Mouse (Mus musculus) embryonic stem cell, embryonic (primary cell): ENCODE measurements around the gene Sco2.

ENCODE experiments used
- CTCF ChIA-PET, 4 experiments: fragments of 300-600 bp in 2 of 4; fragments of 350-600 bp in 2 of 4; sonication (Branson Sonifier 250); formaldehyde crosslinking; loops; one replicate each; lab custom pipeline; 2022; ENCODE audit warnings: inconsistent platforms in 2 of 4; lab: Charles Lee
- POLR2A ChIA-PET, 4 experiments: fragments of 300-600 bp in 2 of 4; fragments of 350-600 bp in 2 of 4; sonication (Branson Sonifier 250); formaldehyde crosslinking; loops; one replicate each; lab custom pipeline; 2022; ENCODE audit warnings: antibody characterized with exemption in 4 of 4, inconsistent platforms in 1 of 4; lab: Charles Lee

Gene Sco2

DNA sequence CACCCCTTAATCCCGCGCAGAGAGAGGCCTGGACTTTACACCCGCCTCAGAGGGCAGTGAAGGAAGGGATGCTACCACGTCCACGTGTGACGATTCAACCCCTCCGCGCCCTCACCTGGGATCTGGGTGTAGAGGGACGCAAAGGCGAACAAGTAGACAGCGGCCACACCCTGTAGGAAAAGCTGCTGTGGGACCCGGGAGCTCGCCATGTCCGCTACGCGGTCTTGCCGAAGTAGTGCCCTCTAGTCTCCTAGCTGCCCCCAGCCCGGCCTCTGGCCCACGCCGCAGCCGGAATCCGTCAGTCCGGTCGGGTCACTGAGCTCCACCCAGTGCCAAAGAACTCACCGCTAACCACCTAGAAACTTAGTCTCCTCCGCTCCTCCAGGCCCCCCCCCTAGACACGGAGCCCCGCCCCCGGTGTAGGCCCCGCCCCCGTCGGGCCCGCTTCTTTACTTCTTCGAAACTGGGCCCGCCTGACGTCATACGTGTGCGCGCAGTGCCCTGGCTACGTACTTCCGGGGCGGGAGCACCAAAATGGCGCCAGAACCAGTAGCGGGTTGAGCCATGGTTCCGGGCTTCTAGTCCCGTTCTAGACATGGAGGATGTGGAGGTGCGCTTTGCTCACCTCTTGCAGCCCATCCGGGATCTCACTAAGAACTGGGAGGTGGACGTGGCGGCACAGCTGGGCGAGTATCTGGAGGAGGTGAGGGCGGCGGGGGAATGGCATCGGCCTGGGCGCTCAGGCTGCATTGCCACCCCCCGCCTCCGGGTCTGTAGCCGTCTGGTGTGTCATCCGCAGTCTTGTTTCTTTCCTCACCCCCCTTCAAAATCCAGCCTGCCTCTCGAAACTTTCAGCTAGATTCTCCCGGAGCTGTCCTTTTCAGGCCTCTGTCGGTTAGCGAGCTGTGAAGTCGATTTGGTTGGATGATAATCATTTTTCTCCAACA lies 18.1 kb downstream of the Sco2 start, which contains the start of the genes Lmf2 and Ncaph2:
Gene Lmf2 (minus strand): TSS at position 419 of the 947 bp plus-strand sequence.
Gene Ncaph2 (plus strand): TSS at position 479 of the 947 bp plus-strand sequence.
- ChIA-PET CTCF (interaction anchor here (0.6 to 4.5 kb wide), 7 partner anchors 17 to 160 kb away, joined by 3 to 30 read pairs (median 3); partner anchors contain the start of genes Sco2 (in 3 of the 4), Dennd6b (in 1 of the 4) and Sbf1 (in 1 of the 4)), POLR2A (interaction anchor here in 3 of 4 experiments (0.5 to 16.3 kb wide), 51 partner anchors 9 to 896 kb away, joined by 3 to 248 read pairs (median 4); partner anchors contain the start of genes C730034F03Rik (in 3 of the 3), Chkb (in 3 of the 3), Cpt1b (in 3 of the 3) and Sco2 (in 3 of the 3))

DNA sequence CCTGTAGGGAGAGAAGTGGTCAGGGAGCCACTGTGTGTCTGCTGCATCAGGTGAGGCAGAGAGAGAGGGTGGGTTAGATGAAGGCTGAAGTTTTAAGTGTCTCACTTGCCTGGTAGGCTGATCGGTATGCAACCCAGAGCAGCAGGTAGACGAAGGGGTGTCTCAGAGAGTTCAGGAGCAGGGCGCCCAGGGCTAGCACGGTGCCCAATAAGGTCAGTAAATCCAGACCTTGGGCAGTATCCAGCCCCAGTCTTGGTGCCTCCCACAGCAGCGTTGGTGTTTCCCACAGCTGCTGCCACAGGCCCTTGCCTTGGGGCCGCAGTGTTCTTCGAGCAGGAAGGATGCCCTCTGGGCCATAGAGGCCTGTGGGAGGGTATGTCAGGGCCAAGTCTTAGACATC lies 19.2 kb downstream of the Sco2 start:
- POLR2A ChIA-PET: interaction anchor here in 2 of 4 experiments (0.9 to 16.3 kb wide), 4 partner anchors 18 to 172 kb away, joined by 4 to 248 read pairs (median 40); partner anchors contain the start of genes Sco2 (in 2 of the 2), Miox (in 1 of the 2), Odf3b (in 1 of the 2) and Tymp (in 1 of the 2)
- CTCF ChIA-PET: no interaction called here

DNA sequence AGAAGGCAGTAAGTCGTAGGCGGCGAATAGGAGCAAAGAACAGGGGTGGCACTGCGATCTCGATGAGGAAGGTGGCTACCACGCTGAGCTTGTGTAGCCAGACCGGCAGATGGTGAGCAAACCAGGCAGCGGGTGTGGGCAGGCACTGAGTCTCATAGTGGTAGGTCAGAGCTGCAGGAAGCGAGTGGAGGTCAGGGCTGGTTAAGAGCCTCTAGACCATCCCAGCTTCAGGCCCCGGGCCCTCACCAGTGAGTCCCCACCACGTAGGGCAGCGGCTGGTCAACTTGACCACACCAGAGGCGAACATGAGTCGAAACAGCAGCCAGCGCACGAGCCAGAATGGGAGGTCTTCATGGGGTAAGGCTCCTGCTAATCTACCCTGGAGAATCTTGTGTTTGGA lies 19.8 kb downstream of the Sco2 start:
- POLR2A ChIA-PET: interaction anchor here in 2 of 4 experiments (0.5 to 16.3 kb wide), 5 partner anchors 14 to 141 kb away, joined by 3 to 248 read pairs (median 5); partner anchors contain the start of genes Sco2 (in 2 of the 2), Miox (in 1 of the 2), Odf3b (in 1 of the 2) and Tymp (in 1 of the 2)
- CTCF ChIA-PET: interaction anchor here in 1 of 4 experiments (1.6 kb wide), 1 partner anchor 14 kb away, joined by 3 read pairs; no protein-coding TSS in a partner anchor

DNA sequence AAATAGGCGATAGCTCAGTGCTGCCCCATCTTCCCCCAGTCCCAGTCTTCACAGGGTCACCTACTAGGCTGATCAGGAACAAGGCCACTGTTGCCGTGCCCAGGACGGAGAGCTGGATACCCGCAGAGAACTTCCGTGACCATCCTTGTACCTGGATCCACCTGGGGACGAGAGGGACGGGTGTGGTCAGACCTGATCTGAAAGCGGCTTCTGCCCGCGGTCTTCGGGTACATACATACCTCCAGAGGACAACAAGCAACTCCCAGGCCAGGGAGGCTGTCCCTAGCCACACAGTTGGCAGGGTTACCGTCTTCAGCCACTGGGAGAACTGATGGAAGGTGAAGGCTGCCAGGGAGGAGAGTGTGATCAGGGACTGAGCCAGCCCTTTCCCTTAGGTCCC lies 20.9 kb downstream of the Sco2 start:
- POLR2A ChIA-PET: interaction anchor here in 2 of 4 experiments (0.6 to 16.3 kb wide), 5 partner anchors 11 to 28 kb away, joined by 3 to 248 read pairs (median 3); partner anchors contain the start of genes Sco2 (in 2 of the 2), Odf3b (in 1 of the 2) and Tymp (in 1 of the 2)
- CTCF ChIA-PET: interaction anchor here in 2 of 4 experiments (0.6 to 1.6 kb wide), 2 partner anchors 13 to 66 kb away, joined by 3 to 4 read pairs; no protein-coding TSS in a partner anchor

DNA sequence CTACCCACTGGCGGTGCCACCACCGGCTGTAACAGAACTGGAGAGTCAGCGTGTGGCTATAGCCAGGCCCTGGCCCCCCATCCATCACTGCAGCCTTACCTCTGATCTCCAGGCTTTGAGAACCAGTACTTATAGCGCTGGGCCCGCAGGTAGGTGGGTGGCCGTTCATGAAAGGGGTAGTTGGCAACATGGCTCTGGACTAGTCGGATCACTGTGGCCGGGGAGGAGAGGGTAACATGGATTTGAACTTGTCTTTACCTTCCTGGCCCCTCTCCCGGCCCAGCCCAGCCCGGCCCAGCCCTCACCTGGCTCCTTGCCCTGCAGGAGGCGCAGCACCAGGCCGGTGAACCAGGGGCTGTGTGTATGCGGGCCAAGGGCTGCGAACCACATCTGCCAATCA lies 21.6 kb downstream of the Sco2 start:
- ChIA-PET POLR2A (interaction anchor here in 2 of 4 experiments (0.6 to 16.3 kb wide), 7 partner anchors 9 to 37 kb away, joined by 3 to 248 read pairs (median 3); partner anchors contain the start of genes Sco2 (in 2 of the 2), Odf3b (in 1 of the 2), Sbf1 (in 1 of the 2) and Tymp (in 1 of the 2)), CTCF (interaction anchor here in 1 of 4 experiments (1.8 kb wide), 1 partner anchor 22 kb away, joined by 7 read pairs; the partner anchor contains the start of gene Sco2)

DNA sequence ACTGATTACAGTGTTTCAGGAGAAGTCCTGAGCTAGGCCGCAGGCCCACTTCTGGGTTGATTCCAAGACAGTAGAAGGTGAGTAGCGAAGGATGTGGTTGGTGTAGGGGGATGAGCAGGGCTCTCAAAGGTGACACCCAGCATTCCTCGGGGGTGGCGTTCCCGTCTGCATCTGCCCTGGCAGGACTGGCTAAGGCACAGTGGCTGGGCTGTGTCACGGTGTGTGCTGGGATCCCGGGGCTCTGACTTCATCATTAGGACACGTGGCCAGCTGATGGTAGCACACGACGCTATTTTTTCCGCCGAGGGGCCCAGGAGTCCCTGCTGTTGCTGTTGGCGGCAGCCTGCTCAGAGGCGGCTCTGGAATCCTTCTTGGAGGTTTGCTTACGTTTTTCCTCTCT lies 22.3 kb downstream of the Sco2 start:
- ChIA-PET POLR2A (interaction anchor here in 3 of 4 experiments (0.8 to 16.3 kb wide), 9 partner anchors 8 to 228 kb away, joined by 3 to 248 read pairs (median 3); partner anchors contain the start of genes Hdac10 (in 1 of the 3), Odf3b (in 1 of the 3), Sbf1 (in 1 of the 3) and Sco2 (in 1 of the 3)), CTCF (interaction anchor here in 1 of 4 experiments (1.8 kb wide), 1 partner anchor 23 kb away, joined by 7 read pairs; the partner anchor contains the start of gene Sco2)

DNA sequence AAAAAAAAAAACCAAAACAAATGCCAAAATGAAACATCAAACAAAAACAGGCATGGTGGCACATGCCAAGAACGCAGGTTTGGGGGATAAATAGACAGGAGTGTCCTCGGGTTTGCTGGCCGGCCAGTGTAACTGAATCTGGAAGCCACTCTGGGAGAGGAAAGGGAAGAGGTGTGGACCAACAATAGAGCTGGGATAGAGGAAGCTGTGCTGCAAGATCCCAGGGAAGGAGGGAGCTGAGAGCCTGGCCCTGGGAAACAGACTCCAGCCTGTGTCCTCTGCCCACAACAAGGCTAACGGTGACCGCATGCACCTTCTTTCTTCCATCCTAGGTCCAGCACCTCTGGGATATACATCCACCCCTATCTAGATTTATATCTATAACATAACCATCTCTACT lies 23.2 kb downstream of the Sco2 start:
- CTCF ChIA-PET: interaction anchor here in 2 of 4 experiments (1.3 to 1.8 kb wide), 2 partner anchors 23 to 24 kb away, joined by 3 to 7 read pairs; partner anchors contain the start of gene Sco2 (in 1 of the 2)
- POLR2A ChIA-PET: interaction anchor here in 3 of 4 experiments (0.8 to 16.3 kb wide), 9 partner anchors 9 to 227 kb away, joined by 3 to 248 read pairs (median 3); partner anchors contain the start of genes Hdac10 (in 1 of the 3), Odf3b (in 1 of the 3), Sbf1 (in 1 of the 3) and Sco2 (in 1 of the 3)

DNA sequence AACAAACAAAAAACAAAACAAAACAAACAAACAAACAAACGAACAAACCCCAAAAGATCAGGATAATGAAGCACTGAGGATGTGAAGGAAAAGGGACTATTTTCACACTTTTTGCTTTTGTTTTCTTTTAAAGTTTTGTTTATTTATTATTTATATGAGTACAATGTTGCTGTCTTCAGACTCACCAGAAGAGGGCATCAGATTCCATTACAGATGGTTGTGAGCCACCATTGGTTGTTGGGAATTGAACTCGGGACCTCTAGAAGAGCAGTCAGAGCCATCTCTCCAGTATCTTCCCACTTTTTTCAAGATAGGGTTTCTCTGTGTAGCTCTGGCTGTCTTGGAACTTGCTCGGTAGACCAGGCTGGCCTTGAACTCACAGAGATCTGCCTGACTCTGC lies 30.3 kb downstream of the Sco2 start:
- CTCF ChIA-PET: interaction anchor here in 1 of 4 experiments (0.6 kb wide), 1 partner anchor 216 kb away, joined by 5 read pairs; no protein-coding TSS in a partner anchor

DNA sequence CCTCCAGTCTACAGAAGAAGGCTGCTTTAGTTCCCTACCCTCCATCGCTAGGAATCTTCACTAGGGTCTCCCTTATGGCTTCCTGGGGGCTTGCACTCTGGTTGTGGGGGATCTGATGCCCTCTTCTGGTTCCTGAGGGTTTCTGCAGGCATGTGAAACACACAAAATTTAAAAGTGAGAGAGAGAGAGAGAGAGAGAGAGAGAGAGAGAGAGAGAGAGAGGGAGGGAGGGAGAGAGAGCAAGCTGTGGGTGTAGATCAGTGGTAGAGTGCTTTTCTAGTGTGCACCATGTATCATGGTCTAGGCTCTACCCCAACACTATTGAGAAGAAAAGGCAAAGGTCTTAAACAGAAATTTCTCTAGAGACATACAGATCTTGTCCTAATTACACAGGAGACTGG lies 32.0 kb downstream of the Sco2 start:
- CTCF ChIA-PET: interaction anchor here in 1 of 4 experiments (1.0 kb wide), 1 partner anchor 19 kb away, joined by 4 read pairs; no protein-coding TSS in a partner anchor
- POLR2A ChIA-PET: no interaction called here

More for the DNA sequence above, 30.3 kb downstream of the Sco2 start:
- POLR2A ChIA-PET: interaction anchor here in 1 of 4 experiments (0.9 to 1.5 kb wide), 2 partner anchors 17 to 30 kb away, joined by 3 read pairs; partner anchors contain the start of gene Sco2

DNA sequence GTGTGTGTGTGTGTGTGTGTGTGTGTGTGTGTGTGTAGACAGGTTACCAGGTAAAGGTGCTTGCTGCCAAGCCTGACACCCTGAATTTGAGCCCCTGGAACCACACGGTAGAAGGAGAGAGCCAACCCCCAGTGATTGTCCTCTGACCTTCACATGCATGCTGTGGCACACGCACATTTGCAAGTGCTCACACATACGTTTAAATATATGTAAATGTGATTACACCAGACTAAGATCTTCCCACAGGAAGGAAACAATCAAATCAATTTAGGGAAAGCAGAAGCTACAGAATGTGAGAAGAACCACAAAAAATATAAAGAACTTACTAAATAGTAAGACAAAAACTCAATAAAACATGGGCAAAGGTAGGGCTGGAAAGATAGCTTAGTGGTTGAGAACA lies 33.5 kb downstream of the Sco2 start:
- ChIA-PET CTCF (interaction anchor here in 1 of 4 experiments (0.7 kb wide), 1 partner anchor 13 kb away, joined by 3 read pairs; no protein-coding TSS in a partner anchor), POLR2A (interaction anchor here in 1 of 4 experiments (0.5 to 1.4 kb wide), 4 partner anchors 9 to 250 kb away, joined by 3 to 5 read pairs (median 3); partner anchors contain the start of gene Adm2)

DNA sequence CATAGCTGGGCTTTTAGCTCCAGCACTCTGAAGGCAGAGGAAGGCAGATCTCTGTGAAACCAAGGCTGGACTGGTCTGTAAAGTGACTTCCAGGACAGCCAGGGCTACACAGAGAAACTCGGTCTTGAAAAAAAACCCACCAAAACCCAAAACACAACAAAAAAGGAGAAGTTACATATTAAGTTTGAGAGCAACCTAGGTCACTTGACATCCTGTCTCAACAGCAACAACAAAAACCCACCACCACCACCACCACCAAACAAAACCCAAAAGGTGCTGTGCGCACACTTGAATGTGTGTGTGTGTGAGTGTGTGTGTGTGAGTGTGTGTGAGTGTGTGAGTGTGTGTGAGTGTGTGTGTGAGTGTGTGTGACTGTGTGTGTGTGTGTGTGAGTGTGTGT lies 34.0 kb downstream of the Sco2 start:
- ChIA-PET CTCF (interaction anchor here in 1 of 4 experiments (0.7 kb wide), 1 partner anchor 14 kb away, joined by 3 read pairs; no protein-coding TSS in a partner anchor), POLR2A (interaction anchor here in 1 of 4 experiments (1.1 to 1.4 kb wide), 2 partner anchors 13 to 17 kb away, joined by 3 read pairs; partner anchors contain the start of gene Adm2)

DNA sequence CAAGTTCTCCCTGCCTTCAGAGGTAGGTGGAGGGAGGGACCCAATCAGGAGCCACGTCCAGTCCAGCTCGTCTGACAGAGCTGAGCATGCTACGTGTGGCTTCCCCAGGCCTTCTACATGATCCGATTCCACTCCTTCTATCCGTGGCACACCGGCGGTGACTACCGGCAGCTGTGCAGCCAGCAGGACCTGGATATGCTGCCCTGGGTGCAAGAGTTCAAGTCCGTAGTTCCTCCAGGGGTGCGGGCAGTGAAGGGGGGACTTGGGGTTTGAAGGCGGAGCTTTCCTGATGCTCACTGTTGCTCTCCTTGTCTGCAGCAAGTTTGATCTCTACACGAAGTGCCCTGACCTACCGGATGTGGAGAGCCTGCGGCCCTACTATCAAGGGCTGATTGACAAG lies 37.2 kb downstream of the Sco2 start:
- ChIA-PET POLR2A (interaction anchor here in 3 of 4 experiments (0.8 to 4.8 kb wide), 9 partner anchors 8 to 141 kb away, joined by 3 to 37 read pairs (median 6); partner anchors contain the start of genes Adm2 (in 2 of the 3), Sbf1 (in 2 of the 3) and Sco2 (in 1 of the 3)), CTCF (interaction anchor here in 2 of 4 experiments (0.7 to 2.0 kb wide), 4 partner anchors 10 to 140 kb away, joined by 3 to 5 read pairs (median 3); partner anchors contain the start of genes Dennd6b (in 1 of the 2) and Sbf1 (in 1 of the 2))

DNA sequence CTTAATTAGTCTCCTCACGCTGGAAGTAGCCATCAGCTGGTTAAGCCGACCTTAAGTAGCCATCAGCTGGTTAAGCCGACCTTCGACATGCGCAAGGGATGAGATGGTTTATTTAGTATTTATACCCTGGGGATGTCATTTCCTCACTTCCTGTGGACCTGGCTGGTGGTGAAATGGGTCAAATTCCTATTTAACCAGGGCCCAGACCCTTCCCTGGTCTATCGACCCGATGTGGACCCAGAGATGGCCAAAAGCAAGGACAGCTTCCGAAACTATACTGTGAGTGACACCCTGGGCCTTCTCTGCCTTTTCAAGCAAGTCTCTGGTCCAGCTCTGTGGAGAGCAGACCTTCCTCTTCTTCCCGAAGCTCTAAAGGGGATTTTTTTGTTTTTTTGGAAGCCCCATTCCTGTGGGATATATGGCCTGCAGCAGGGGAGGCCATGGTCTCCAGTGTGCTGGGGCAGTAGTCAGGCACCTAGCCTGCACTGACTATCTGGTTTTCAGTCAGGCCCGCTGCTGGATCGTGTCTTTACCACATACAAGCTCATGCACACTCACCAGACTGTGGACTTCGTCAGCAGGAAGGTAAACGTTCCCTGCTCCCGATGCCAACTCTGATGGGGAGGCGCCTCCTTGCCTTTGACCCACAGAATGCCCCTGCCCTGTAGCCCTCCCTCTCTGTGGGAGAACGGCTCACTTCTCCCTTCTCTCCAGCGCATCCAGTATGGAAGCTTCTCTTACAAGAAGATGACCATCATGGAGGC lies 38.7 kb downstream of the Sco2 start:
- ChIA-PET POLR2A (interaction anchor here in 3 of 4 experiments (0.9 to 4.8 kb wide), 9 partner anchors 11 to 389 kb away, joined by 3 to 37 read pairs (median 5); partner anchors contain the start of genes Adm2 (in 3 of the 3), Lmf2 (in 1 of the 3), Ncaph2 (in 1 of the 3) and Sbf1 (in 1 of the 3)), CTCF (interaction anchor here in 2 of 4 experiments (0.6 to 2.0 kb wide), 3 partner anchors 9 to 38 kb away, joined by 3 to 5 read pairs (median 3); partner anchors contain the start of gene Sco2 (in 1 of the 2))

DNA sequence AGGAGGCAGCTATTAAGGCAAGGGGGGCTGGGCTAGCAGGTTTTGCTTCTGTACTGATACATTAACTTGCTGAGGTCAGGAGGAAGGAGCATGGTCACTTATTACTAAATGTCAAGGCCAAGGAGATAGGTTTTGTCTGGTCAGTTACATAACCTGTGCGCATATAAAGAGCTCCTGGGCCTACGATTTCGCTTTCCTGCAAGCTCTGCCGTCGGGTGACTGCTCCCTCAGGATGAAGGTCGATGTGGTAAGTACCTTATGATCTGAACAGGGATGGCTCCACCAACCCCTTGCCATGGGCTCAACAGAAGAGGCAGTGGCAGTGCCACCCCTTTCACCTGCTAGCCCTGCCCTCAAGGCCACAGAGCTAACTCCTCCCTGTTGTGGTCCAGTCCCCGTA lies 39.4 kb downstream of the Sco2 start, which contains the start of gene Miox:
Gene Miox (plus strand): TSS at position 128 of the 400 bp plus-strand sequence.
- ChIA-PET POLR2A (interaction anchor here in 3 of 4 experiments (0.7 to 4.8 kb wide), 8 partner anchors 11 to 390 kb away, joined by 3 to 37 read pairs (median 4); partner anchors contain the start of genes Adm2 (in 3 of the 3), Lmf2 (in 2 of the 3), Ncaph2 (in 1 of the 3) and Sbf1 (in 1 of the 3)), CTCF (interaction anchor here in 2 of 4 experiments (0.6 to 2.0 kb wide), 3 partner anchors 11 to 40 kb away, joined by 3 to 5 read pairs (median 3); partner anchors contain the start of gene Sco2 (in 1 of the 2))

DNA sequence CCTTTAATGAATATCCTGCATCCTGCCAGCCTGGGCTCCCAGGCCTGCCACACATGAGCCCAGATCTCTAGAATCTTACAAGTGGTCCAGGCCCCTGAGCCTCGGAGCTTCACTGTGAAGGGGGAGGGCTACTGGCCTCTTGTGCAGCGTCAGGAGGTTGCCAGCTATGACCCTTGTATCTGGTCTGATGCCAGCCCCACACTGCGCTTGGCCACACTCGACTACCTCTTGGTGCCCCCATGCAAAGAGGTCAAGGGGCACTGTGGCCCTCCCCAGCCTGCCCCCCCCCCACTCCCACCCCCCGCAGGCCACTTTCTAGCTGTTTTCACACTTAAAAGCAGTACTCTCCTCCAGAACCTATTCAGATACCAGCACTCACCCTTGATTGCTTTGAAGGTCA lies 47.2 kb downstream of the Sco2 start:
- ChIA-PET CTCF (interaction anchor here in 2 of 4 experiments (0.6 to 1.2 kb wide), 4 partner anchors 9 to 249 kb away, joined by 3 to 5 read pairs (median 4); partner anchors contain the start of gene Sbf1 (in 1 of the 2)), POLR2A (interaction anchor here in 2 of 4 experiments (0.6 to 1.6 kb wide), 4 partner anchors 11 to 198 kb away, joined by 3 to 8 read pairs (median 4); partner anchors contain the start of gene Sbf1 (in 2 of the 2))
